Mouse (Mus musculus) 416B (cell line): ENCODE data around the gene Ggcx.

Experiments
- DNase-seq: peaks from one replicate; pipeline ENCODE4 v3.0.0; 2011; ENCODE audit warnings: low read depth

The Ggcx gene

GRCm38 (mm10) chr6:72414076-72414756, at the start of gene Ggcx:
Gene Ggcx (plus strand): TSS chr6:72414308.
- DNase-seq, result peak; percentile 95

- no peak for DNase-seq
These were observed 49.1 kb upstream of the Ggcx start for GRCm38 (mm10) chr6:72364985-72365384.

GRCm38 (mm10) chr6:72366304-72366703, 47.8 kb upstream of the Ggcx start:
- no peak for DNase-seq

GRCm38 (mm10) chr6:72366844-72367443, 47.2 kb upstream of the Ggcx start, which contains the start of gene Rnf181:
Gene Rnf181 (minus strand): TSS chr6:72366956.
- no peak for DNase-seq

GRCm38 (mm10) chr6:72367460-72367974, 46.6 kb upstream of the Ggcx start:
- DNase-seq, result no peak

GRCm38 (mm10) chr6:72369557-72369956, 44.6 kb upstream of the Ggcx start:
- DNase-seq, result no peak

- DNase-seq, result no peak
These were observed 44.0 kb upstream of the Ggcx start for GRCm38 (mm10) chr6:72370091-72370490.

GRCm38 (mm10) chr6:72371147-72371546, 43.0 kb upstream of the Ggcx start:
- DNase-seq, result no peak

GRCm38 (mm10) chr6:72371571-72371970, 42.5 kb upstream of the Ggcx start:
- no peak for DNase-seq

GRCm38 (mm10) chr6:72373184-72373583, 40.9 kb upstream of the Ggcx start:
- DNase-seq, result no peak

GRCm38 (mm10) chr6:72374206-72374605, 39.9 kb upstream of the Ggcx start:
- no peak for DNase-seq

- peak; percentile 89 for DNase-seq
These were observed 39.1 kb upstream of the Ggcx start for GRCm38 (mm10) chr6:72374820-72375563.

GRCm38 (mm10) chr6:72378510-72379234, 35.4 kb upstream of the Ggcx start:
- no peak for DNase-seq

- peak; percentile 75 for DNase-seq
These were observed 34.6 kb upstream of the Ggcx start for GRCm38 (mm10) chr6:72379377-72380130.

- peak; percentile 78 for DNase-seq
These were observed 33.9 kb upstream of the Ggcx start, which contains the start of gene Vamp5 for GRCm38 (mm10) chr6:72380131-72380770. Gene Vamp5 (minus strand): TSS chr6:72380468.

- DNase-seq, result no peak
These were observed 31.6 kb upstream of the Ggcx start for GRCm38 (mm10) chr6:72382494-72382893.

GRCm38 (mm10) chr6:72383142-72383820, 30.8 kb upstream of the Ggcx start:
- DNase-seq, result peak; percentile 83

- DNase-seq, result peak; percentile 48
These were observed 30.2 kb upstream of the Ggcx start for GRCm38 (mm10) chr6:72383952-72384351.

GRCm38 (mm10) chr6:72385258-72385657, 28.9 kb upstream of the Ggcx start:
- DNase-seq, result no peak

- DNase-seq, result no peak
These were observed 27.5 kb upstream of the Ggcx start for GRCm38 (mm10) chr6:72386561-72386960.
